Mouse (Mus musculus) midbrain, embryonic 12.5 days (tissue): Measurements from ENCODE around the gene Clpp. TPM values are rescaled to one million over a fixed set of nuclear protein-coding genes. Genes with fewer than 3 reads are reported as not detected.

Experiments
- ATAC-seq: fragments of 200-750 bp; cut with Nextera tagmentation; 2 replicates; pipeline ENCODE4 v1.8.0; 2017; ENCODE audit warnings: low read depth, moderate TSS enrichment, moderate library complexity; ENCODE audit not compliant: low FRiP score
- H3K27ac ChIP-seq: fragments of 300-500 bp; sonication (generic); replicated peaks from 2 replicates; pipeline ENCODE4 v1.5.1; 2016; ENCODE audit warnings: mild to moderate bottlenecking
- H3K27me3 ChIP-seq: fragments of 300-500 bp; sonication (generic); 2 replicates; pipeline ENCODE4 v1.6.1; 2016; ENCODE audit warnings: mild to moderate bottlenecking
- H3K36me3 ChIP-seq: fragments of 300-500 bp; sonication (generic); 2 replicates; pipeline ENCODE4 v1.6.1; 2016
- H3K4me1 ChIP-seq: fragments of 300-500 bp; sonication (generic); 2 replicates; pipeline ENCODE4 v1.6.1; 2016
- H3K4me2 ChIP-seq: fragments of 300-500 bp; sonication (generic); replicated peaks from 2 replicates; pipeline ENCODE4 v1.6.1; 2016; ENCODE audit warnings: mild to moderate bottlenecking, moderate library complexity
- H3K4me3 ChIP-seq: fragments of 300-500 bp; sonication (generic); 2 replicates; pipeline ENCODE4 v1.5.1; 2016; ENCODE audit warnings: mild to moderate bottlenecking
- H3K9ac ChIP-seq: fragments of 300-500 bp; sonication (generic); replicated peaks from 2 replicates; pipeline ENCODE4 v1.6.1; 2016; ENCODE audit warnings: mild to moderate bottlenecking, moderate library complexity
- H3K9me3 ChIP-seq: fragments of 300-500 bp; sonication (generic); 2 replicates; pipeline ENCODE4 v1.6.1; 2016; ENCODE audit warnings: mild to moderate bottlenecking
- WGBS: fragments of 180-500 bp; shearing (Covaris S2); methylation state at CpG from one replicate; pipeline ENCODE4 v1.1.7; 2016; 5-methylcytosine and 5-hydroxymethylcytosine counted together
- polyA plus RNA-seq: library from polyadenylated mRNA; unstranded; fragments of >200 nt; fragmentation: Nextera tagmentation; extraction: Ambion mirVana; gene quantifications from 2 replicates; pipeline ENCODE4 v1.2.1, GENCODE M21; 2016

The Clpp gene
- polyA plus RNA-seq, 1 experiment from 2014 or later: 137 TPM

- Histone ChIP-seq H3K4me1 (peaks cover 17% of the 10 kb centered on the region), H3K36me3 (peaks cover 32% of the 10 kb centered on the region), H3K9me3 (no peaks in the 10 kb centered on the region), H3K9ac (peak overlapping the region; percentile 82), H3K27ac (peak overlapping the region; percentile 66), H3K4me3 (peak overlapping the region; percentile 75), H3K4me2 (peak overlapping the region; percentile 92), H3K27me3 (0 out of 2 replicates have a peak, but pooled peaks cover 3% of the 10 kb centered on the region)
- WGBS: under 1% methylated on average over 19 of the region's 19 CpGs
- peak; percentile 59 for ATAC-seq
Observed at GRCm38 (mm10) chr17:57010911-57011235, 20.8 kb downstream of the Clpp start.

- Histone ChIP-seq H3K36me3 (peaks cover 26% of the 10 kb centered on the region), H3K4me2 (peak within 1 kb of the TSS; percentile 92), H3K27me3 (0 out of 2 replicates have a peak, but pooled peaks cover 3% of the 10 kb centered on the region), H3K27ac (peak within 1 kb of the TSS; percentile 93), H3K4me3 (peak within 1 kb of the TSS; percentile 75), H3K9me3 (no peaks in the 10 kb centered on the region), H3K4me1 (peaks cover 17% of the 10 kb centered on the region), H3K9ac (peak within 1 kb of the TSS; percentile 82)
- 1% methylated on average over 51 of the region's 51 CpGs for WGBS
- peak; percentile 94 for ATAC-seq
Observed at GRCm38 (mm10) chr17:57011236-57012141, 21.4 kb downstream of the Clpp start, which contains the start of the genes Gtf2f1 and Gm17949. Gene Gtf2f1, minus strand, starts transcription at chr17:57011288. Gene Gm17949, plus strand, starts transcription at chr17:57011469.

- 73% methylated on average over 13 of the region's 13 CpGs for WGBS
- Histone ChIP-seq H3K27me3 (0 out of 2 replicates have a peak, but pooled peaks cover 3% of the 10 kb centered on the region), H3K36me3 (peaks cover 18% of the 10 kb centered on the region), H3K4me1 (peaks cover 17% of the 10 kb centered on the region), H3K27ac (peak overlapping the region; percentile 93), H3K4me2 (peak overlapping the region; percentile 68), H3K4me3 (peak overlapping the region; percentile 75), H3K9me3 (no peaks in the 10 kb centered on the region), H3K9ac (peak overlapping the region; percentile 77; the same call in 1 of the 2 replicates)
- ATAC-seq: no peak
Observed at GRCm38 (mm10) chr17:57012245-57012795, 22.2 kb downstream of the Clpp start.

GRCm38 (mm10) chr17:57019693-57020092 lies 29.6 kb downstream of the Clpp start:
- Histone ChIP-seq H3K9ac (no peak overlapping the region), H3K27ac (no peak overlapping the region), H3K4me3 (no peak overlapping the region), H3K4me1 (no peaks in the 10 kb centered on the region), H3K27me3 (no peaks in the 10 kb centered on the region), H3K36me3 (peaks cover 51% of the 10 kb centered on the region), H3K4me2 (no peak overlapping the region), H3K9me3 (no peaks in the 10 kb centered on the region)
- WGBS: 86% methylated on average over 2 of the region's 2 CpGs
- no peak for ATAC-seq

- Histone ChIP-seq H3K9me3 (no peaks in the 10 kb centered on the region), H3K4me1 (no peaks in the 10 kb centered on the region), H3K4me3 (no peak overlapping the region), H3K4me2 (no peak overlapping the region), H3K36me3 (peaks cover 64% of the 10 kb centered on the region), H3K27me3 (no peaks in the 10 kb centered on the region), H3K27ac (no peak overlapping the region), H3K9ac (no peak overlapping the region)
- 93% methylated on average over 5 of the region's 5 CpGs for WGBS
- ATAC-seq: no peak
Observed at GRCm38 (mm10) chr17:57020960-57021359, 30.9 kb downstream of the Clpp start.

- Histone ChIP-seq H3K9me3 (no peaks in the 10 kb centered on the region), H3K27me3 (no peaks in the 10 kb centered on the region), H3K4me2 (no peak overlapping the region), H3K36me3 (peaks cover 67% of the 10 kb centered on the region), H3K9ac (no peak overlapping the region), H3K4me3 (no peak overlapping the region), H3K27ac (no peak overlapping the region), H3K4me1 (peaks cover 20% of the 10 kb centered on the region)
- ATAC-seq: no peak
- WGBS: 92% methylated on average over 4 of the region's 4 CpGs
Observed at GRCm38 (mm10) chr17:57027471-57027870, 37.4 kb downstream of the Clpp start.

- Histone ChIP-seq H3K27ac (no peak overlapping the region), H3K4me3 (peak overlapping the region; percentile 99), H3K4me1 (peaks cover 26% of the 10 kb centered on the region), H3K4me2 (peak overlapping the region; percentile 96), H3K9ac (peak overlapping the region; percentile 100), H3K36me3 (peaks cover 45% of the 10 kb centered on the region), H3K27me3 (0 out of 2 replicates have a peak, but pooled peaks cover 1% of the 10 kb centered on the region), H3K9me3 (no peaks in the 10 kb centered on the region)
- ATAC-seq: no peak
- WGBS: 60% methylated on average over 8 of the region's 8 CpGs
Observed at GRCm38 (mm10) chr17:57029691-57030090, 39.6 kb downstream of the Clpp start.

GRCm38 (mm10) chr17:57030931-57031660 lies 41.0 kb downstream of the Clpp start, which contains the start of gene Khsrp:
Gene Khsrp, minus strand, starts transcription at chr17:57031522.
- H3K9ac ChIP-seq: peak within 1 kb of the TSS; percentile 100
- peak within 1 kb of the TSS; percentile 94 for H3K27ac ChIP-seq
- WGBS: under 1% methylated on average over 75 of the region's 99 CpGs
- H3K4me1 ChIP-seq: peaks cover 26% of the 10 kb centered on the region
- peaks cover 4% of the 10 kb centered on the region; the same call in 1 of the 2 replicates for H3K27me3 ChIP-seq
- peak within 1 kb of the TSS; percentile 96 for H3K4me2 ChIP-seq
- peak; percentile 0; the same call in 1 of the 2 replicates for ATAC-seq
- H3K36me3 ChIP-seq: peaks cover 31% of the 10 kb centered on the region
- no peaks in the 10 kb centered on the region for H3K9me3 ChIP-seq
- H3K4me3 ChIP-seq: peak within 1 kb of the TSS; percentile 99

GRCm38 (mm10) chr17:57031661-57032420 lies 41.7 kb downstream of the Clpp start:
- peak overlapping the region; percentile 87 for H3K27ac ChIP-seq
- no peak overlapping the region; the same call in 1 of the 2 replicates for H3K9ac ChIP-seq
- H3K9me3 ChIP-seq: no peaks in the 10 kb centered on the region
- peak overlapping the region; percentile 55 for H3K4me2 ChIP-seq
- peaks cover 26% of the 10 kb centered on the region for H3K4me1 ChIP-seq
- H3K4me3 ChIP-seq: peak overlapping the region; percentile 99
- under 1% methylated on average over 38 of the region's 38 CpGs for WGBS
- ATAC-seq: peak; percentile 98
- H3K27me3 ChIP-seq: peaks cover 4% of the 10 kb centered on the region; the same call in 1 of the 2 replicates
- H3K36me3 ChIP-seq: peaks cover 24% of the 10 kb centered on the region

GRCm38 (mm10) chr17:57032854-57033253 lies 42.7 kb downstream of the Clpp start:
- WGBS: 80% methylated on average over 4 of the region's 4 CpGs
- Histone ChIP-seq H3K4me2 (no peak overlapping the region), H3K4me1 (peaks cover 26% of the 10 kb centered on the region), H3K9me3 (no peaks in the 10 kb centered on the region), H3K4me3 (peak overlapping the region; percentile 99; the same call in 1 of the 2 replicates), H3K27ac (0 out of 2 replicates have a peak overlapping the region, but pooled peaks have one; percentile 87), H3K36me3 (peaks cover 14% of the 10 kb centered on the region), H3K27me3 (peaks cover 8% of the 10 kb centered on the region), H3K9ac (no peak overlapping the region)
- ATAC-seq: no peak

GRCm38 (mm10) chr17:57038978-57039377 lies 48.9 kb downstream of the Clpp start:
- Histone ChIP-seq H3K36me3 (no peaks in the 10 kb centered on the region), H3K4me1 (no peaks in the 10 kb centered on the region), H3K4me3 (no peak overlapping the region), H3K4me2 (no peak overlapping the region), H3K27ac (no peak overlapping the region), H3K9me3 (no peaks in the 10 kb centered on the region), H3K9ac (no peak overlapping the region), H3K27me3 (peaks cover 27% of the 10 kb centered on the region)
- 29% methylated on average over 8 of the region's 8 CpGs for WGBS
- no peak for ATAC-seq
